Mouse (Mus musculus) limb, embryonic 13.5 days (tissue): ENCODE results near the gene Gm12886. TPM values are rescaled to one million over a fixed set of nuclear protein-coding genes. Genes with fewer than 3 reads are reported as not detected.

ENCODE experiments used
- ATAC-seq: fragments of 200-750 bp; cut with Nextera tagmentation; 2 replicates; pipeline ENCODE4 v1.8.0; 2017; ENCODE audit warnings: low read depth, moderate number of reproducible peaks, moderate TSS enrichment; ENCODE audit not compliant: low FRiP score
- H3K27ac ChIP-seq: fragments of 300-500 bp; sonication (generic); 2 replicates; pipeline ENCODE4 v1.5.1; 2015; ENCODE audit warnings: inconsistent platforms, mild to moderate bottlenecking, moderate library complexity
- H3K27me3 ChIP-seq: fragments of 300-500 bp; sonication (generic); 2 replicates; pipeline ENCODE4 v1.6.1; 2015; ENCODE audit warnings: mild to moderate bottlenecking, inconsistent platforms
- H3K36me3 ChIP-seq: fragments of 300-500 bp; sonication (generic); 2 replicates; pipeline ENCODE4 v1.6.1; 2015; ENCODE audit warnings: inconsistent platforms, mild to moderate bottlenecking, moderate library complexity
- H3K4me1 ChIP-seq: fragments of 300-500 bp; sonication (generic); 2 replicates; pipeline ENCODE4 v1.6.1; 2015; ENCODE audit warnings: inconsistent platforms
- H3K4me2 ChIP-seq: fragments of 300-500 bp; sonication (generic); replicated peaks from 2 replicates; pipeline ENCODE4 v1.6.1; 2015; ENCODE audit warnings: inconsistent platforms, mild to moderate bottlenecking, moderate library complexity
- H3K4me3 ChIP-seq: fragments of 300-500 bp; sonication (generic); 2 replicates; pipeline ENCODE4 v1.5.1; 2015; ENCODE audit warnings: moderate library complexity, mild to moderate bottlenecking, inconsistent platforms
- H3K9ac ChIP-seq: fragments of 300-500 bp; sonication (generic); 2 replicates; pipeline ENCODE4 v1.6.1; 2015; ENCODE audit warnings: mild to moderate bottlenecking, inconsistent platforms
- H3K9me3 ChIP-seq: fragments of 300-500 bp; sonication (generic); 2 replicates; pipeline ENCODE4 v1.6.1; 2016; ENCODE audit warnings: inconsistent platforms
- WGBS: fragments of 180-500 bp; shearing (Covaris S2); methylation state at CpG from one replicate; pipeline ENCODE4 v1.1.7; 2015; 5-methylcytosine and 5-hydroxymethylcytosine counted together
- polyA plus RNA-seq: library from polyadenylated mRNA; unstranded; fragments of >200 nt; fragmentation: Nextera tagmentation; extraction: Ambion mirVana; gene quantifications from 2 replicates; pipeline ENCODE4 v1.2.1, GENCODE M21; 2015

Gene Gm12886
- polyA plus RNA-seq = not detected in 2 replicates

- WGBS = 59% methylated on average over 3 of the region's 3 CpGs
- H3K27me3 ChIP-seq = no peaks in the 10 kb centered on the region
- H3K36me3 ChIP-seq = no peaks in the 10 kb centered on the region
- no peaks in the 10 kb centered on the region for H3K4me1 ChIP-seq
- peaks cover 51% of the 10 kb centered on the region for H3K9me3 ChIP-seq
- no peak for ATAC-seq
- no peak within 1 kb of the TSS for H3K9ac ChIP-seq
- H3K27ac ChIP-seq = no peak within 1 kb of the TSS
- H3K4me3 ChIP-seq = no peak within 1 kb of the TSS
- H3K4me2 ChIP-seq = no peak within 1 kb of the TSS
Measured at GRCm38 (mm10) chr4:121422999-121423398, at the start of gene Gm12886. Gene Gm12886, minus strand, starts transcription at chr4:121423099.

Other genes with a start within 250 kb of the Gm12886 start
- gene Rlf, start 208.0 kb downstream of the Gm12886 start, polyA plus RNA-seq = 30.4 and 32.8 TPM in 2 replicates
- not detected in 2 replicates for gene Gm12888, start 98.2 kb downstream of the Gm12886 start, polyA plus RNA-seq
- not detected in 2 replicates for gene Gm12887, start 199.0 kb upstream of the Gm12886 start, polyA plus RNA-seq